Mouse (Mus musculus): ENCODE measurements at regions not wholly inside any gene's neighbourhood (a gene's known extent, or its start where the extent isn't known, plus 50 kb on each side); places are given as distances from the start of the nearest gene placed in this dataset.

DNA sequence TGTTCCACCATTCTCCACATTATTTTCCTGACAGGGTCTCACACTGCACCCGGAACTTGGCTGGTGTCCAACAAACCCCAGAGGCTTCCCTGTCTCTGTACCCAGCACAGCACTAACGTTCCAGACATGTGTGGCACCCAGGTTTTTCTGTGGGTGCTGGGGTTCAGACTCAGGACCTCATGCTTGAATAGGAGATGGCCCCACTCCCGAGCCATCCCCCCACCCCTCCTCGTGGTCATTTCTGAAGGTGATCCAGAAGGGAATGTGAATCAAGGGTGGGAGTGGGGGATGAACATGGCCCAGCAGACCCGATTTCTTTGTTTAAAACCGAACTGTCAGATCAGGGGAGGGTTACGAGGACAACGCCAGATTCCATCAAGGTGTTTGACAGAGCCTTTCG is 245.6 kb downstream of the Tbc1d1 start:
- TF ChIP-seq CTCF (IDR thresholded peaks at IDR 0.05; ENCODE audit: borderline replicate concordance, insufficient read depth, low read depth, low read length) (no peak), POLR2A (IDR thresholded peaks at IDR 0.05; ENCODE audit: borderline replicate concordance, insufficient read depth, low read length) (no peak)
- no peak for DNase-seq
- Histone ChIP-seq H3K4me3 (replicated peaks; ENCODE audit: insufficient read depth, low read depth, low read length) (no peak overlapping the region), H3K4me1 (ENCODE audit: control insufficient read depth, insufficient read depth, low read length) (no peaks in the 10 kb centered on the region), H3K27ac (ENCODE audit: insufficient read depth, low read length) (no peak overlapping the region), H3K27me3 (ENCODE audit: control insufficient read depth, insufficient read depth, low read length) (no peaks in the 10 kb centered on the region)
- 63% methylated on average over 9 of the region's 9 CpGs for WGBS

DNA sequence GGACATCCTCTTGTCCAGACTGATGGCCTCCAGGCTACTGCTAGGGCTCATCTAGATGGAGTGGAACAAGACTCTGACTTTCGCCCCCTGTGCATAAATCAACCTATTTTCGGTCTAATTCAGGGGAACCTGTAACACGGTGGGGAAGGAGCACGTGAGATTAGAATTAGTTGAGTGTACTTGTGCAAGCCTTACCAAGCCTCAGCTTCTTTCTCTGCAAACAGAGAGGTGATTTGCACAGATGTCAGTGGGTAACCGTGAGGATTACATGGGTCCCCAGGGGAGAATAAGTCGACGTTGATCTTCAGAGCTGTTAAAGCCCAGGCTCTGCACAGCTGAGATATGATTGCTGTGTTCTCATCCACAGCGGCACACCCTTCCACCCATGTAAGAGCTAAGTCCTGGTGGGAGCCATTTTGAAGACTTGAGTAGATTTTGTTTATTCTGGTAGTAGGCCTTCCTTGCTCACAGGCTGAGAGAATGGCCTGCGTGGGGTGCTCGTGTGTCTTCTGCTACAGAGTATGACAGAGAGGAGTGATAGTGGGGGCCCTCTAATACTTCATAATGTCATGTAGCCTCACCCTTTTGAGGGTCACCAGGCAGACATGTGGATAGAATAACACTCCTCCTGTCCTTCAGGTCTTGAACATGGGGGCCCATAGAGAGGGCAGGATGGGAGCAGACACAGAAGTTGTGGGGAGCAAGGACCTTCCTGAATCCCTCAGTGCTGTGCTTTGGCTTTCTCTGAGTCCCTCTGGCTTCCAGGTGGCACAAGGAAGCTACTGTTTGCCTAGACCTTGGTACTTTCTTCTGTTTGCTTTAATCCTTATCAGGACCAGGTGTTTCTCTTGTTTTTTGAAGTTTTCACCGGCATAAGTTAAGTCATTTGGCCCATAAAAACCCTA is 247.2 kb downstream of the Tbc1d1 start:
- Histone ChIP-seq H3K4me3 (replicated peaks; ENCODE audit: insufficient read depth, low read depth, low read length) (no peak overlapping the region), H3K27ac (ENCODE audit: insufficient read depth, low read length) (no peak overlapping the region), H3K27me3 (ENCODE audit: control insufficient read depth, insufficient read depth, low read length) (no peaks in the 10 kb centered on the region), H3K4me1 (ENCODE audit: control insufficient read depth, insufficient read depth, low read length) (no peaks in the 10 kb centered on the region)
- no peak for DNase-seq
- 83% methylated on average over 11 of the region's 11 CpGs for WGBS
- TF ChIP-seq CTCF (IDR thresholded peaks at IDR 0.05; ENCODE audit: borderline replicate concordance, insufficient read depth, low read depth, low read length) = no peak
- no peak for TF ChIP-seq POLR2A (IDR thresholded peaks at IDR 0.05; ENCODE audit: borderline replicate concordance, insufficient read depth, low read length)

DNA sequence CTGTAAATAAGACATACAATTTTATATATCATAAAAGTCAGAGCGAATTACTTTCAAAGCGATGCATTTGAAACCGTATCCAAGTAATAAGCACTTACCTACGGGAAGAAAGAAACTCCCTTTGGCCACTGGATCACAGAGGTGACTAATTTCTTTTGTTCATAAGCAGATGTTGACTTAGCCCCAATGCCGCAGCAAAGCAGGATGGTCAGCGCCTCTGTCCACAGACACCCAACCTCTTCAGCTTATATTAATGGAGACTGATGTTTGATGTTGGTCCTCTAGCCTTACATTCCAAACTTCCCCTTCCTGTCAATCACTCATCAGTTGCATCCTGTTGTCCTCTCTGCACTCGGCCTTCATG is 247.9 kb downstream of the Tbc1d1 start:
- no peak overlapping the region for H3K4me3 ChIP-seq (replicated peaks; ENCODE audit: insufficient read depth, low read depth, low read length)
- no peak overlapping the region for H3K27ac ChIP-seq (ENCODE audit: insufficient read depth, low read length)
- no peak for DNase-seq
- WGBS = 90% methylated on average over 7 of the region's 7 CpGs
- H3K4me1 ChIP-seq (ENCODE audit: control insufficient read depth, insufficient read depth, low read length) = no peaks in the 10 kb centered on the region
- H3K27me3 ChIP-seq (ENCODE audit: control insufficient read depth, insufficient read depth, low read length) = no peaks in the 10 kb centered on the region
- no peak for TF ChIP-seq POLR2A (IDR thresholded peaks at IDR 0.05; ENCODE audit: borderline replicate concordance, insufficient read depth, low read length)
- no peak for TF ChIP-seq CTCF (IDR thresholded peaks at IDR 0.05; ENCODE audit: borderline replicate concordance, insufficient read depth, low read depth, low read length)

GRCm38 (mm10) chr5:64404512-64404911 is 248.4 kb downstream of the Tbc1d1 start:
- Histone ChIP-seq H3K4me1 (ENCODE audit: control insufficient read depth, insufficient read depth, low read length) (no peaks in the 10 kb centered on the region), H3K27me3 (ENCODE audit: control insufficient read depth, insufficient read depth, low read length) (no peaks in the 10 kb centered on the region), H3K27ac (ENCODE audit: insufficient read depth, low read length) (no peak overlapping the region), H3K4me3 (replicated peaks; ENCODE audit: insufficient read depth, low read depth, low read length) (no peak overlapping the region)
- TF ChIP-seq POLR2A (IDR thresholded peaks at IDR 0.05; ENCODE audit: borderline replicate concordance, insufficient read depth, low read length) (no peak), CTCF (IDR thresholded peaks at IDR 0.05; ENCODE audit: borderline replicate concordance, insufficient read depth, low read depth, low read length) (no peak)
- no peak for DNase-seq
- 91% methylated on average over 5 of the region's 5 CpGs for WGBS

DNA sequence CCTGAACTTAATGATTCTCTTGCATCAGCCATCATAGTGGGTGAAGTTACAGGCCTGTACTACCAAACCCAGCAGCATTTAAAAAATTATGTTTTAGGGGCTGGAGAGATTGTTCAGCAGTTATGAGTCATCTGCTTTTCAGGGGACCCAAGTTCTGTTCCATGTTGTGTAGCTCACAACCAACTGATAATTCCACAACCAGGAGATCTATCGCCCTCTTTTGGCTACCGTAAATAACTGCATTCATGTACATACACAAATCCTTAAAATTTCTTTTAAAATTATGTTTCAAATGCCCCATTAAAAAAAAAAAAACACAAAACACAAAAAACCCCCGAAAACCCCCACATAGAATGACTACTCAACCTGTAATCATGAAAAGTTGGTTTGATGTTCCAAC is 252.8 kb downstream of the Tbc1d1 start:
- no peak for TF ChIP-seq CTCF (IDR thresholded peaks at IDR 0.05; ENCODE audit: borderline replicate concordance, insufficient read depth, low read depth, low read length)
- TF ChIP-seq POLR2A (IDR thresholded peaks at IDR 0.05; ENCODE audit: borderline replicate concordance, insufficient read depth, low read length) = no peak
- no peak for DNase-seq
- WGBS = 92% methylated on average over 3 of the region's 3 CpGs
- no peak overlapping the region for H3K27ac ChIP-seq (ENCODE audit: insufficient read depth, low read length)
- H3K4me1 ChIP-seq (ENCODE audit: control insufficient read depth, insufficient read depth, low read length) = no peaks in the 10 kb centered on the region
- no peak overlapping the region for H3K4me3 ChIP-seq (replicated peaks; ENCODE audit: insufficient read depth, low read depth, low read length)
- no peaks in the 10 kb centered on the region for H3K27me3 ChIP-seq (ENCODE audit: control insufficient read depth, insufficient read depth, low read length)

DNA sequence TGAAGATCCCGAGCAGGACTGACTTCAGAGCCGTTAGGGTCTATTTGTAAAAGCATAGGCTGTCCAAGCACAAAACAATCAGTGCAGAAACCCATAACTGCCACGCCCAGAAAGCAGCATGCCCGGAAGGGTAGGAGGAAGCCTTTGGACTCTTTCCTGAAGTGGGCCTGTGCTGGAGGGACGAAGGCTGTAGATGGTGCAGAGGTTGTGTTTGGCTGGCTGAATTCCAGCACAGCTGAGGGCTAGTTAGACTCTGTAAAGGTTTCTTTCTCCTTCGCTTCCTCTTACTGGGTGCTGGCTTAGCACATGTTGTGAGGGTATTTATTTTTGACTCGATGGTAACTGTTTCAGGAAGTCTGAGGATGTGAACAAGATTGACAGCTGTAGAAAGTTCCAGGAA is 254.5 kb downstream of the Tbc1d1 start:
- DNase-seq = no peak
- no peaks in the 10 kb centered on the region for H3K4me1 ChIP-seq (ENCODE audit: control insufficient read depth, insufficient read depth, low read length)
- no peak overlapping the region for H3K4me3 ChIP-seq (replicated peaks; ENCODE audit: insufficient read depth, low read depth, low read length)
- no peaks in the 10 kb centered on the region for H3K27me3 ChIP-seq (ENCODE audit: control insufficient read depth, insufficient read depth, low read length)
- whole genome bisulfite sequencing = 53% methylated on average over 7 of the region's 7 CpGs
- TF ChIP-seq CTCF (IDR thresholded peaks at IDR 0.05; ENCODE audit: borderline replicate concordance, insufficient read depth, low read depth, low read length) (no peak), POLR2A (IDR thresholded peaks at IDR 0.05; ENCODE audit: borderline replicate concordance, insufficient read depth, low read length) (no peak)
- no peak overlapping the region for H3K27ac ChIP-seq (ENCODE audit: insufficient read depth, low read length)

DNA sequence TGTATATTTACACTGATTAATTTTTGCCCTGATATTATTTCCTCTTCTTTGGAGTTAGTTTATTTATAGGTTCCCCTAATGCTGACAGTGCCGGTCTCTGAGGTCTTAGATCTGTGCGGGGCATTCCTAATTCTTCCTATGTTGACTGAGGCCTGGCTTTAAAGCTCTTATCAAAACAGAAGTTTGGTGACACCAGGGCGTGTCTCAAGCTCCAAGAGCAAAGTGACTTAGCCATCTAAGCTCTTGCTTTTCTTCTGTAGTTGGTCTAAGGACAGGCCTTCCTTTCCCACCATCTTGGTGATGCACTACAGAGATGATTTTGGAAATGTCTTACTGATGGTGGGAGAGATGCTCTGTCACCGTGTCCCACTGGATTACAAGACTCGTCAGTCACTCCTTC is 258.4 kb downstream of the Tbc1d1 start:
- Histone ChIP-seq H3K27ac (ENCODE audit: insufficient read depth, low read length) (no peak overlapping the region), H3K4me1 (ENCODE audit: control insufficient read depth, insufficient read depth, low read length) (no peaks in the 10 kb centered on the region), H3K4me3 (replicated peaks; ENCODE audit: insufficient read depth, low read depth, low read length) (no peak overlapping the region), H3K27me3 (ENCODE audit: control insufficient read depth, insufficient read depth, low read length) (no peaks in the 10 kb centered on the region)
- TF ChIP-seq POLR2A (IDR thresholded peaks at IDR 0.05; ENCODE audit: borderline replicate concordance, insufficient read depth, low read length) (no peak), CTCF (IDR thresholded peaks at IDR 0.05; ENCODE audit: borderline replicate concordance, insufficient read depth, low read depth, low read length) (no peak)
- WGBS = 87% methylated on average over 5 of the region's 5 CpGs
- DNase-seq = no peak

GRCm38 (mm10) chr5:64419395-64419794 is 263.3 kb downstream of the Tbc1d1 start:
- WGBS = 88% methylated on average over 1 of the region's 1 CpGs
- Histone ChIP-seq H3K4me3 (replicated peaks; ENCODE audit: insufficient read depth, low read depth, low read length) (no peak overlapping the region), H3K27ac (ENCODE audit: insufficient read depth, low read length) (no peak overlapping the region), H3K4me1 (ENCODE audit: control insufficient read depth, insufficient read depth, low read length) (no peaks in the 10 kb centered on the region), H3K27me3 (ENCODE audit: control insufficient read depth, insufficient read depth, low read length) (no peaks in the 10 kb centered on the region)
- TF ChIP-seq POLR2A (IDR thresholded peaks at IDR 0.05; ENCODE audit: borderline replicate concordance, insufficient read depth, low read length) = no peak
- DNase-seq = no peak
